Mouse (Mus musculus): ENCODE results near the gene Mrps27.

- no peak for TF ChIP-seq POLR2A (IDR thresholded peaks at IDR 0.05; ENCODE audit: borderline replicate concordance, low read depth, low read length)
- no peak for TF ChIP-seq CTCF (IDR thresholded peaks at IDR 0.05; ENCODE audit: low read depth, low read length)
Observed at GRCm38 (mm10) chr13:99397228-99397627, 52.6 kb downstream of the Mrps27 start.
